Mouse (Mus musculus) kidney, embryonic 14.5 days (tissue): Measurements from ENCODE around the gene Nubp1. TPM values are rescaled to one million over a fixed set of nuclear protein-coding genes. Genes with fewer than 3 reads are reported as not detected.
A peak's percentile ranks its signal among the peaks of the same experiment; 100 is the strongest.

ENCODE experiments used
- ATAC-seq: fragments of 200-750 bp; cut with Nextera tagmentation; 2 replicates; pipeline ENCODE4 v1.8.0; 2017; ENCODE audit warnings: moderate number of reproducible peaks, mild to moderate bottlenecking, moderate TSS enrichment, moderate library complexity; ENCODE audit not compliant: low FRiP score, low TSS enrichment
- H3K27ac ChIP-seq: fragments of 300-500 bp; sonication (generic); 2 replicates; pipeline ENCODE4 v1.5.1; 2014; ENCODE audit warnings: low read depth, mild to moderate bottlenecking, low read length, moderate library complexity, mixed read lengths
- H3K27me3 ChIP-seq: fragments of 300-500 bp; sonication (generic); 2 replicates; pipeline ENCODE4 v1.6.1; 2014; ENCODE audit warnings: mild to moderate bottlenecking, low read length; ENCODE audit not compliant: control insufficient read depth, insufficient read depth
- H3K36me3 ChIP-seq: fragments of 300-500 bp; sonication (generic); 2 replicates; pipeline ENCODE4 v1.6.1; 2014; ENCODE audit warnings: low read length, mixed read lengths; ENCODE audit not compliant: control insufficient read depth, insufficient read depth
- H3K4me1 ChIP-seq: fragments of 300-500 bp; sonication (generic); 2 replicates; pipeline ENCODE4 v1.6.1; 2014; ENCODE audit warnings: low read length, mixed read lengths; ENCODE audit not compliant: control insufficient read depth, insufficient read depth
- H3K4me2 ChIP-seq: fragments of 300-500 bp; sonication (generic); replicated peaks from 2 replicates; pipeline ENCODE4 v1.6.1; 2014; ENCODE audit warnings: low read depth, mild to moderate bottlenecking, low read length
- H3K4me3 ChIP-seq: fragments of 300-500 bp; sonication (generic); 2 replicates; pipeline ENCODE4 v1.5.1; 2014; ENCODE audit warnings: mild to moderate bottlenecking, low read length
- H3K9ac ChIP-seq: fragments of 300-500 bp; sonication (generic); 2 replicates; pipeline ENCODE4 v1.6.1; 2014; ENCODE audit warnings: low read depth, mild to moderate bottlenecking, low read length, moderate library complexity
- H3K9me3 ChIP-seq: fragments of 300-500 bp; sonication (generic); 2 replicates; pipeline ENCODE4 v1.6.1; 2016; ENCODE audit warnings: low read length; ENCODE audit not compliant: control insufficient read depth
- WGBS: fragments of 180-500 bp; shearing (Covaris S2); extraction: QIAGEN DNeasy Blood & Tissue Kit; methylation state at CpG from one replicate; pipeline ENCODE4 v1.1.7; 2014; 5-methylcytosine and 5-hydroxymethylcytosine counted together
- polyA plus RNA-seq: library from polyadenylated mRNA; unstranded; fragments of >200 nt; fragmentation: Nextera tagmentation; extraction: Ambion mirVana; gene quantifications from 2 replicates; pipeline ENCODE4 v1.2.1, GENCODE M21; 2014

Nubp1 gene
- polyA plus RNA-seq, 1 experiment from 2014 or later, result 77.1 TPM

GRCm38 (mm10) chr16:10452445-10452896 lies 40.7 kb downstream of the Nubp1 start:
- no peak for ATAC-seq
- no peaks in the 10 kb centered on the region for H3K9me3 ChIP-seq
- H3K36me3 ChIP-seq, result no peaks in the 10 kb centered on the region
- H3K27me3 ChIP-seq, result no peaks in the 10 kb centered on the region
- H3K4me3 ChIP-seq, result no peak overlapping the region
- H3K9ac ChIP-seq, result no peak overlapping the region
- H3K4me1 ChIP-seq, result peaks cover 14% of the 10 kb centered on the region
- no peak overlapping the region for H3K4me2 ChIP-seq
- WGBS, result 70% methylated on average over 8 of the region's 8 CpGs
- no peak overlapping the region for H3K27ac ChIP-seq

GRCm38 (mm10) chr16:10453872-10454582 lies 42.3 kb downstream of the Nubp1 start:
- 0 out of 2 replicates have a peak, but pooled peaks have one; percentile 33 for ATAC-seq
- Histone ChIP-seq H3K4me1 (0 out of 2 replicates have a peak, but pooled peaks cover 8% of the 10 kb centered on the region), H3K9ac (no peak overlapping the region), H3K27ac (no peak overlapping the region), H3K36me3 (no peaks in the 10 kb centered on the region), H3K4me3 (no peak overlapping the region), H3K27me3 (no peaks in the 10 kb centered on the region), H3K9me3 (no peaks in the 10 kb centered on the region), H3K4me2 (no peak overlapping the region)
- WGBS, result 48% methylated on average over 6 of the region's 6 CpGs

- Histone ChIP-seq H3K9me3 (no peaks in the 10 kb centered on the region), H3K27me3 (no peaks in the 10 kb centered on the region), H3K4me3 (no peak overlapping the region), H3K36me3 (no peaks in the 10 kb centered on the region), H3K4me1 (0 out of 2 replicates have a peak, but pooled peaks cover 8% of the 10 kb centered on the region), H3K9ac (no peak overlapping the region), H3K27ac (no peak overlapping the region; the same call in 1 of the 2 replicates), H3K4me2 (no peak overlapping the region)
- 10% methylated on average over 3 of the region's 3 CpGs for WGBS
- peak; percentile 80; the same call in 1 of the 2 replicates for ATAC-seq
These were observed 42.8 kb downstream of the Nubp1 start for GRCm38 (mm10) chr16:10454583-10454974.

GRCm38 (mm10) chr16:10460188-10460587 lies 48.4 kb downstream of the Nubp1 start:
- 78% methylated on average over 2 of the region's 2 CpGs for WGBS
- ATAC-seq, result no peak

GRCm38 (mm10) chr16:10461178-10461577 lies 49.4 kb downstream of the Nubp1 start:
- Histone ChIP-seq H3K4me3 (no peak overlapping the region), H3K27ac (no peak overlapping the region), H3K36me3 (no peaks in the 10 kb centered on the region), H3K9ac (no peak overlapping the region), H3K9me3 (no peaks in the 10 kb centered on the region), H3K4me2 (no peak overlapping the region), H3K4me1 (no peaks in the 10 kb centered on the region), H3K27me3 (no peaks in the 10 kb centered on the region)
- ATAC-seq, result no peak
- 91% methylated on average over 2 of the region's 2 CpGs for WGBS

More at GRCm38 (mm10) chr16:10460188-10460587, 48.4 kb downstream of the Nubp1 start:
- H3K27me3 ChIP-seq, result no peaks in the 10 kb centered on the region
- no peak overlapping the region for H3K9ac ChIP-seq
- no peaks in the 10 kb centered on the region for H3K36me3 ChIP-seq
- no peaks in the 10 kb centered on the region for H3K9me3 ChIP-seq
- H3K4me2 ChIP-seq, result no peak overlapping the region
- no peak overlapping the region for H3K4me3 ChIP-seq
- H3K27ac ChIP-seq, result no peak overlapping the region
- H3K4me1 ChIP-seq, result no peaks in the 10 kb centered on the region

- peak; percentile 35; the same call in 1 of the 2 replicates for ATAC-seq
- Histone ChIP-seq H3K4me2 (no peak overlapping the region), H3K36me3 (no peaks in the 10 kb centered on the region), H3K27ac (no peak overlapping the region), H3K9me3 (no peaks in the 10 kb centered on the region), H3K4me1 (no peaks in the 10 kb centered on the region), H3K4me3 (no peak overlapping the region), H3K27me3 (no peaks in the 10 kb centered on the region), H3K9ac (no peak overlapping the region)
- WGBS, result 17% methylated on average over 4 of the region's 4 CpGs
These were observed 53.4 kb downstream of the Nubp1 start for GRCm38 (mm10) chr16:10465011-10465681.

GRCm38 (mm10) chr16:10467391-10468107 lies 55.8 kb downstream of the Nubp1 start:
- Histone ChIP-seq H3K27me3 (no peaks in the 10 kb centered on the region), H3K4me3 (no peak overlapping the region)
- 30% methylated on average over 11 of the region's 11 CpGs for WGBS

GRCm38 (mm10) chr16:10468201-10468600 lies 56.5 kb downstream of the Nubp1 start:
- H3K36me3 ChIP-seq, result no peaks in the 10 kb centered on the region
- H3K4me2 ChIP-seq, result no peak overlapping the region
- no peaks in the 10 kb centered on the region for H3K9me3 ChIP-seq
- no peak overlapping the region for H3K9ac ChIP-seq
- H3K27ac ChIP-seq, result no peak overlapping the region
- no peak overlapping the region for H3K4me3 ChIP-seq
- 73% methylated on average over 1 of the region's 1 CpGs for WGBS
- H3K27me3 ChIP-seq, result no peaks in the 10 kb centered on the region
- no peaks in the 10 kb centered on the region for H3K4me1 ChIP-seq
- ATAC-seq, result no peak

More at GRCm38 (mm10) chr16:10467391-10468107, 55.8 kb downstream of the Nubp1 start:
- H3K9ac ChIP-seq, result no peak overlapping the region
- H3K4me2 ChIP-seq, result no peak overlapping the region
- ATAC-seq, result no peak
- no peaks in the 10 kb centered on the region for H3K36me3 ChIP-seq
- no peaks in the 10 kb centered on the region for H3K4me1 ChIP-seq
- no peaks in the 10 kb centered on the region for H3K9me3 ChIP-seq
- no peak overlapping the region for H3K27ac ChIP-seq
